Mouse (Mus musculus): ENCODE measurements around the gene Igf2r. TPM values are rescaled to one million over a fixed set of nuclear protein-coding genes. Genes with fewer than 3 reads are reported as not detected.

Gene Igf2r
- total RNA-seq, 2 experiments from 2014 or later: 33.2 to 35.2 TPM

GRCm38 (mm10) chr17:12722622-12723021, 46.8 kb downstream of the Igf2r start:
- intact Hi-C loops (cut with DNase I): no loop called here
- no peak for DNase-seq

GRCm38 (mm10) chr17:12721118-12721886, 48.2 kb downstream of the Igf2r start:
- no peak for DNase-seq
- intact Hi-C loops (cut with DNase I): no loop called here

- intact Hi-C loops (cut with DNase I): no loop called here
- no peak for DNase-seq
Measured at GRCm38 (mm10) chr17:12718251-12718650, 51.2 kb downstream of the Igf2r start.

GRCm38 (mm10) chr17:12717445-12717844, 52.0 kb downstream of the Igf2r start:
- no peak for DNase-seq
- intact Hi-C loops (cut with DNase I): no loop called here

- intact Hi-C loops (cut with DNase I): no loop called here
- no peak for DNase-seq
Measured at GRCm38 (mm10) chr17:12715032-12715431, 54.4 kb downstream of the Igf2r start.

GRCm38 (mm10) chr17:12714080-12714561, 55.3 kb downstream of the Igf2r start:
- DNase-seq: no peak
- intact Hi-C loops (cut with DNase I): no loop called here

- intact Hi-C loops (cut with DNase I): no loop called here
- DNase-seq: no peak
Measured at GRCm38 (mm10) chr17:12712993-12713392, 56.5 kb downstream of the Igf2r start.

- DNase-seq: no peak
- intact Hi-C loops (cut with DNase I): no loop called here
Measured at GRCm38 (mm10) chr17:12712191-12712590, 57.3 kb downstream of the Igf2r start.

GRCm38 (mm10) chr17:12710976-12711375, 58.5 kb downstream of the Igf2r start:
- intact Hi-C loops (cut with DNase I): no loop called here
- no peak for DNase-seq

GRCm38 (mm10) chr17:12710050-12710780, 59.2 kb downstream of the Igf2r start:
- DNase-seq: no peak
- intact Hi-C loops (cut with DNase I): no loop called here

GRCm38 (mm10) chr17:12708398-12708797, 61.1 kb downstream of the Igf2r start:
- intact Hi-C loops (cut with DNase I): no loop called here
- DNase-seq: no peak

- no peak for DNase-seq
- intact Hi-C loops (cut with DNase I): no loop called here
Measured at GRCm38 (mm10) chr17:12706590-12707049, 62.8 kb downstream of the Igf2r start.

GRCm38 (mm10) chr17:12702901-12703300, 66.6 kb downstream of the Igf2r start:
- no peak for DNase-seq
- intact Hi-C loops (cut with DNase I): no loop called here

- DNase-seq: no peak
- intact Hi-C loops (cut with DNase I): no loop called here
Measured at GRCm38 (mm10) chr17:12700373-12700772, 69.1 kb downstream of the Igf2r start.

GRCm38 (mm10) chr17:12691899-12692298, 77.6 kb downstream of the Igf2r start:
- intact Hi-C loops (cut with DNase I): no loop called here
- no peak for DNase-seq

GRCm38 (mm10) chr17:12689537-12689936, 79.9 kb downstream of the Igf2r start:
- intact Hi-C loops (cut with DNase I): no loop called here
- peak; percentile 43 for DNase-seq

- intact Hi-C loops (cut with DNase I): no loop called here
Measured at GRCm38 (mm10) chr17:12688427-12689110, 80.9 kb downstream of the Igf2r start.

GRCm38 (mm10) chr17:12684928-12685624, 84.4 kb downstream of the Igf2r start:
- no peak for DNase-seq
- intact Hi-C loops (cut with DNase I): no loop called here

More at GRCm38 (mm10) chr17:12688427-12689110, 80.9 kb downstream of the Igf2r start:
- DNase-seq: peak; percentile 65

- DNase-seq: no peak
- intact Hi-C loops (cut with DNase I): no loop called here
Measured at GRCm38 (mm10) chr17:12684412-12684811, 85.1 kb downstream of the Igf2r start.

- intact Hi-C loops (cut with DNase I): no loop called here
- DNase-seq: no peak
Measured at GRCm38 (mm10) chr17:12683582-12683981, 85.9 kb downstream of the Igf2r start.

GRCm38 (mm10) chr17:12678261-12678660, 91.2 kb downstream of the Igf2r start:
- intact Hi-C loops (cut with DNase I): no loop called here
- DNase-seq: no peak

Measured in left cerebral cortex, postnatal 4 days (tissue).